Mouse (Mus musculus) adipocyte (in vitro differentiated cells): ENCODE data around the gene Il4.
A peak's percentile ranks its signal among the peaks of the same experiment; 100 is the strongest.

Experiments
- DNase-seq: peaks from one replicate; pipeline ENCODE4 v3.0.0-alpha.2; 2016; ENCODE audit warnings: low spot score

Gene Il4

DNA sequence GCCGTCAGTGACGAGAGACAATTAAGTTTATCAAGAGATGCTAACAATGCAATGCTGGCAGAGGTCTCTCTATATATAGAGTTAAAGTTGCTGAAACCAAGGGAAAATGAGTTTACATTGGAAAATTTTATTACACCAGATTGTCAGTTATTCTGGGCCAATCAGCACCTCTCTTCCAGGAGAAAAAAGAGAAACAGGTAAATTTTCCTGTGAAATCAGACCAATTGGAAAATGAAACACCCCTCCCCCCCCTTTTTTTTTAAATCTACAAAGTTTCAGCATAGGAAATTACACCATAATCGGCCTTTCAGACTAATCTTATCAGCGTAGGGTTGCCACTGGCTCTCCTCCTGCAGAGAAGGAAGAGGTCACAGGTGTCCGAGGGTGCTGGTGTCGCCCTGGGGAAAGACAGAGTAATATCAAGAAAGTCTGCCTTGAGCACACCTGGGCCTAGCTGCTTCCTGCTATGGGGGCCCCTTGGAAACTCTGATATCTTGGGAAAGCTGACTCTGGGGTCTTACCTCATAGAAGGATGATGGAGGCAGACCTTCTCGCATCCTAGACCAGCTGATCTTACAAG lies at the start of gene Il4:
Il4 (minus strand) TSS at position 51 of the 580 bp plus-strand sequence.
- no peak for DNase-seq

DNA sequence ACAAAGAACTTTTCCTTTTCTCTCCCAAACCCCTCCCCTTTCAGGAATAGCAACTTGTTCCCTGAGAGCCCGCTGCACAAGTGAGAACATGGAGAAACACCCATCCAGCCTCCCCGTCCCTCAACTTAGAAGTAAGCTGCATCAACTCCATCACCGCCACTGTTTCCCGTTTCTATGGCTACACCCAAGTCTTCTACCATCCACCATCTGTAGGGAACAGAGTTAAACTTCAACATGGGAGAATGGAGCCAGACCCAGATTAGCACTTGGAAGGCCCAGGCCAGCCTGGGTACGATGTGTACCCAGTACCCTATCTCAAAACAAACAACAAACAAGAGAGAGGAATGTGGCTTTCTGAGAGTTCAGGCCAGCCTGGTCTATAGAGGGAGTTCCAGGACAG lies 45.6 kb upstream of the Il4 start:
- no peak for DNase-seq

DNA sequence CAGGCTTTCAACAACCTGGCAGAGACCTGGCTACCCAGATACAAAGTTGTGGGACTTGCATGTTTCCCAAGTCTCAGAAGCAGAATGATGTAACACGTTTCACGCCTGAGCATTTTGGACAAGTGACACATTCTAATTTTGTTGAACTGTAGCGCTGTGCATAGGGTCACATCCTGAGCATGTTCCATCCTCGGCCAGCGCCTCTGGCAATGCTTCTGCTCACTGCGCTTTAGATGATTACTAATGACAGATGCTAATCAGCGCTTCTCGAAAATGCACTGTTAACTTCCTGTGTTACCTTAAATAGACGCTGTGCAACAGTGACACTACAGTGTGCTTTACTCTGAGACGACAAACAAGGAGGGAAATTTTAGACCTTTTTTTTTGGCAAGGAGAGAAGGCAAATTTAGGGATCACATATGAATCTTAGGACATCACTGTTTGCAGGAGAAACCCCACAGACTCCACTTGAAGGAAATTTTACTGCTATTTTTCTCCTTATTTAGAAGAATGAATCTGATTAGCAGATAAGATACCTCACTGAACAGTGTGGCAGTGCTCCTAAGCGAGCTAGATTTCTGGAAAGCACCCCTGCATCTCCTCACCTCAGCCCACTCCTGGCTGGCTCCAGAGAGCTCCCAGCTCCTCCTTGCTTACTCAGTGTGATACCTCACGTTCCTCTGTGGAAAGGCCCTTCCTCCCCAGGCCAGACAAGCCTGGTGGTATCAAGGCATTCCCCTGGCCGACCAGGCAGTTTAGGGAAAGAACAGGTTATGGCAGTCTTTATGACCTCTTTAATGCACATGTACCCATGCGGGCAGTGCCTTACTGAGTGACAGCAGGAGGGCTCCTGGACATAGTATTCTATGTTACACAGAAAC lies 44.6 kb upstream of the Il4 start:
- no peak for DNase-seq

DNA sequence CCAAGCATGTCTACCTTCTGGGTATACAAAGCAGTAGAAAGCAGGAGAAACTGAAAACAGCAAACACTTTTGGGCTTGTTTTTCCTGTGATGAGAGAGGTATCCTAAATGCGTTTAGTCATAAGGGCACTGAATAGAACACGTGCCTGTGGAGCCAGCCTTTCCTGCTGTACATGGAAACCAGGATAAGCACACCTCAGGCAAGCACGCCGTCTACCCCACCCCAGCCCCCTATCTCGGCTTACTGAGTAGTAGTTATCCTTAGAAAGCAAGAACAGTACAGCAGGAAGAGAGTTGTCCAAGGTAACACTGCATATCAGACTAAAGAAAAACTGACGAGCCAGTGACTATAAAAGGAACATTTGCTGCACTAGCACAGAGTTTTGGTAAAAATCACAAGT lies 39.4 kb upstream of the Il4 start:
- no peak for DNase-seq

DNA sequence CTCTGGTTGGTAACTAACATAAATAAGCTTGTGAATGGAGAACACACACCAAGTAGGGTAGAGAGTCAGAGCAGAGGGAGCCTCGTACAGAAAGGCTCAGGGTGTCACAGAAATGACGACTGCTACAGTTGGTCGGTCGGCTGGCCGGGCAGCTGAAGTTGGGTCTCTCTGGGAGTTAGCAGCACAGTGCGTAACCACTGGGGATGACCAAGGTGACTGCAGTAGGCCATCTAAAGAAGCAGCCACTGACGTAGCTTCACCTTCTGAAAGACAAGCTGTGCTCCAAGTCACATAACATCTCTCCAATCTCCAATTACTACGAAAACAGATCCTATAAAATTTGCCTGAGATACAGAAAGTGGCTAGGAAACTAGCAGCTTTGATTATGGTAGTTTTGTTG lies 38.9 kb upstream of the Il4 start:
- DNase-seq, result no peak

DNA sequence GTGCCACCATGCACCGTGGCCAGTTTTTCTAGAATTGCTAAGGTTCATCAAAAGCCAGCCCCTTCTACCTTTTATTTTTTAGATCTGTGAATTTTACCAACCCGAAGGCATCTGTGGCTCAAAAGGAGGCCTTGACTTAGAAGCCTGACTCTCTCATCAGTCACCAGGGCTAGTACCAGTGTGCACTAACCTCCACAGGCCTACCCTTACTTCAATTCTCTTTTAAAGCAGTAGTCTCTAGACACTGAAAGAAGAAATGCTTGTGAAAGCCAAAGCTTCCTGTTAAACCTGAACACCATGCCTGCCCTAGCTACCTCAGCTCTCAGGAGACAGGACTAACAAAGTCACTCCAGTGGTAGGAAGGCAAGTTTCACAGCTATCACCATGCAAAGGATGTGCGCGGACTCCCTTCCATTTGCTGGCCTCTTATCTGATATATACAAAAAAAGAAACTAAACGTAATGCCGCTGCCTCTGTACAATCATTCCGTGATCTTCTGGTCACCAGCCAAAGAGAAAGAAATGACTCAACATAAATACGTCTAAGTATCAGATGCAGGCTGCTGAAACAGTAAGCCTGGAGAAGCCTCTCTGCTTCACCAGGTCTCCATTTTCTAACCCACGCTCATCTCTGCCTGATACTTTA lies 38.2 kb upstream of the Il4 start:
- no peak for DNase-seq

DNA sequence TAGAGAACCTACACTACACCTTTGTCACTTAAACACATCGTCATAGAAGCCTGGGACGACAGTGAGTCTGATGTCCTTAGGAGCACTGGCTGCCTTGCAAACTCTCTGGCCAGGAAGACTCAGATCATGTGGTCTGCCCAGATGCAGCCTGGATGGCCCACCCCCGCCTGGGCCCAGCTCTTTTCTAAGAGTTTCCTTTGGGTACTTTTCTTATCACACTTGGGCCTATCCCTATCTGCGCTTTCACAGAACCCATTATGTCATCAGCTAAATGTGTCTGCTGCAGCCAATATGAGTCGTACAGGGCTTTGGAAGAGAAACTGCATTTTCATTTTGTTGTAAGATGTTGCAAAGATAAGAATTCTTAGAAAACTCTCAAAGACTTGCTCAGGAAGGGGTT lies 36.6 kb upstream of the Il4 start:
- no peak for DNase-seq

DNA sequence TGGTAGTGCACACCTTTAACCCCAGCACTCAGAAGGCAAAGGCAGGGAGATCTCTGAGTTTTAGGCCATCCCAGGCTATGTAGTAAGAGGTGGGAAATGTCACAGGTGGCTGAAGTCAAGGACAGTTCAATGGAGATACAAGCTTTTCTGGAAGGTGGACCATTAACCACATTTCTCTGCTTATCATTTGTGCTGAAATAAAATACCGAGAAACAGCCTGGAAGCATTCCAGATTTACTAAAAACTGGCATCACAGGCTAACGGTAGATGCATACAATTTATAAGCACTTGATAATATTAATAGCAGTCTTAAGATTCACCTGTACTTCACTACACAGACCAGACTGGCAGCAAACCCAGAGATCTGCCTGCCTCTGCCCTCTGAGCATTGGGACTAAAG lies 34.0 kb upstream of the Il4 start:
- no peak for DNase-seq

DNA sequence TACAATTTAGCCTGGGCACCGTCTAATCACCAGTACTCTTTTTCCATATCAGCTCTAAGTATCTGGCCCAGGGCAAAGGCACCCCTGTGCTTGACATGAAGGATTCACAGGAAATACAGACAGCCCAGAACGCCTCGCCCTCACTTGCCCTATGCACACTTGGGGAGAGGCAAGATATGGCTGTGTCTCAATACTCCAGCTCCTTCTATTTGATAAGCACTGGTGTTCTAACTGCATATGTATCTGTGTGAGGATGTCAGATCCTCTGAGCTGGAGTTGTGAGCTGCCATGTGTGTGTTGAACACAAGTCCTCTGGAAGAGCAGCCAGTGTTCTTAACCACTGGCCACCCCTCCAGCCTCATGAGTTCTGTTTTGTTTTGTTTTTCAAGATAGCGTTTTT lies 33.0 kb upstream of the Il4 start:
- no peak for DNase-seq

DNA sequence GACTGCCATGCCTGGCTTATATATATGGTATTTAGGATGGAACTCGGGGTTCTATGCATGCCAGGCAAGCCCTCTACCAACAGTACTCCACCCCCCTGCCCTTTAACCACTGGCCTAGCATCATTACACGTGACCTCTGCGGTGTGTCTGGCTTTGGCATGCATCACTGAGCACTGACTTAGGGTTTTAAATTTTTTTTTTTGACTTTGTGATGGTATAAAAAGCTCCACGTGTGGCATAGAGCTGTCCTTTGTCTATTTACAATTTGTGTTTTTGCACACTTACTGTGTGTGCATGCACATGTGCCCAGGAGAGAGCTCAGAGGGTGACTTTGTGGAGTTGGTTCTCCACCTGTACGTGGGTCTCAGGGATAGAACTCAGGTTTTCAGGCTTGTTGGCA lies 25.5 kb upstream of the Il4 start:
- DNase-seq, result no peak

DNA sequence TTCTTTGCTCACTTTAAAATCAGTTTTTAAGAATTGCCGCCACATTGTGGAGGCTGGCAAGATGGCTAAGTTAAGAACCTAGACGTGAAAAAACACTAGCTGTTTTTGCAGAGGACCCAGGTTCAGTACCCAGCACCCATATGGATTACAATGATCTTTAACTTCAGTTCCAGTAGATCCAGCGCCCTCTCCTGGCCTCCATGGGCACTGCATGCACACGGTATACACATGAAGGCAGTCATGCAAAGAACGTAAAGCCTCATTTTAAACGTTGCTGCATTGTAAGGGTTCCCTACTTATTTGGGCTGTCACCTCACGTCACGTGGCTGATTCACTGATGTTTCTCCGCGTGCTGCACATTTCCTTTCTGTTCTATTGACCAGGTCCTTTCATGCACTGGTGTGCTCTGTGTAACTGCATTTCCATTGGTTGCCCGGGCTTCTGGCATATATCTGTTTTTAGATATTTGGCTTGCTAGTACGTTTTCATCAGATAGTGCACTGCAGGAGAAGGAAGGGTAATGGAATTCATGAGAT lies 24.3 kb upstream of the Il4 start:
- DNase-seq, result no peak

DNA sequence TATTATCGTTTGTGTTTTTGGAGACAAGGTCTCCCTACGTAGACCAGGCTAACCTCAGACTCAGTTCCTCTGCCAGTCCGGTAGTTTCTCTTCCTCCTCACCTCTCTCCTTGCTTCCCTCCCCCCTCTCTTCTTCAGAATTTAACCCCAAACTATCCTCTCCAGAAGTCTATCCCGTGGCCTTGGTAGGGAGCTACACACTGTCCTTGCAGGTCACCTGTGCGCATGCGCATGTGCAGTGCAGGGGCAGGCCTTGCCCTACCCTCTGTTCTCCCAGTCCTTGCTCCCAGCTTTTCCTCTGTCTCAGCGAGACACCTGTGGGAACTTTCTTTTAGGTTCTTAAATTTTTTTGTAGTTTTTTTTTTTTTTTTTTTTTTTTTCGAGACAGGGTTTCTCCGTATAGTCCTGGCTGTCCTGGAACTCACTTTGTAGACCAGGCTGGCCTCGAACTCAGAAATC lies 19.4 kb upstream of the Il4 start:
- no peak for DNase-seq

DNA sequence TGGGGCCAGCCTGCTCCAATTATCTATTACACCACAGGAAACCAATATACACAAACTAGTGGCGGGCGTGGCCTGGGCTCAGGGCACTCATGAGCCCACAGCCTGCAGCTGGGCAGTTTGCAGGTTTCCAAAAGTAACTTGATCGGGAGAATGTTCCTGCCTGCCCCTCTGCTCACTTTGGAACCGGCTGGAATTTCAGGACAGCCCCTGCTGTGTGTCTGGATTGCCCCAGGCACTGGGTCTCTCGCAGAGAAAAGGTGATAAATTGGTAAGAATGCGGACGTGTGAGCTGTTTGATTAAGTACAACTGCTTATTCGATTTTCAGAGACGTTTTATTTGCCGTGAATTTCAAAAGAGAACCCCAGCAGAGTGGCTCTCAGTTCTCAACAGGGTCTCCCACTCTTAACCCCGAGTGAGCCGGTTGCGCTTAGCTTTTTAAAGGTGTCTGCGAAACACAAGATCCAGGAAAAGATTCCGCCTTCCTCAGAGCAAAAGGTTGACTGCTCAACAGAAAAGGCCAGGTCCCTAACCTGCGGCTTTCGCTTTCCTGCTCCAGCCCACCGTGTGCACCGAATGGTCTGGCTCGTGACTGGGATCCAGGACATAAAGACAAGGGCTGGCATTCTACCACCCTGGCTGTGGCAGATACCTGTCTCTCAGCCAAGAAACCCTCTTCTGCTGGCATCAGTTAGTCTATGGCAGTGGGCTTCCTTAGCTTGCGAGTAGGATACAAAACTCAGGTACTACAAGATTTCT lies 18.8 kb upstream of the Il4 start:
- DNase-seq, result no peak

DNA sequence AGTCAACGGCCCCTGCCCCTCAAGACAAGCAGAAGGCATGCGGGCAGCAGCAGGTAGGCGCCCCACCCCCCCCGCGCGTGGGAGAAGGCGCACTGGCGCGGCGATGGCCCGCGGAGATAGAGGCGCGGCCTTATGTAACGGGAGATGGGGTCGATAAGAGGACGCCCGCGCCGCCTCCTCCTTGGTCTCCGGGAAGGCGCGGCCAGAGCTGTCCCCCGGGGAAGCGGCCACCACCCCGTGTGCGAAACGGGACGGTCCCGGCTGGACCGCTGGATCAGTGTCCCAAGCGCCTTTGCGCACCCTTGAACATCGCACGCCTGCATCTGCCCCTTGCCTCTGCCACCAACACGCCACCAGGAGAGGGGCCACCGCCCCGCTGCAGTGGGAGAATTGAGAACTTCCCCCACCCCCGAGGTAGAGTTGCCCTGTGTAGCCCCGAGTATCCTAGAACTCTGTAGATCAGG lies 17.7 kb upstream of the Il4 start:
- DNase-seq, result no peak

DNA sequence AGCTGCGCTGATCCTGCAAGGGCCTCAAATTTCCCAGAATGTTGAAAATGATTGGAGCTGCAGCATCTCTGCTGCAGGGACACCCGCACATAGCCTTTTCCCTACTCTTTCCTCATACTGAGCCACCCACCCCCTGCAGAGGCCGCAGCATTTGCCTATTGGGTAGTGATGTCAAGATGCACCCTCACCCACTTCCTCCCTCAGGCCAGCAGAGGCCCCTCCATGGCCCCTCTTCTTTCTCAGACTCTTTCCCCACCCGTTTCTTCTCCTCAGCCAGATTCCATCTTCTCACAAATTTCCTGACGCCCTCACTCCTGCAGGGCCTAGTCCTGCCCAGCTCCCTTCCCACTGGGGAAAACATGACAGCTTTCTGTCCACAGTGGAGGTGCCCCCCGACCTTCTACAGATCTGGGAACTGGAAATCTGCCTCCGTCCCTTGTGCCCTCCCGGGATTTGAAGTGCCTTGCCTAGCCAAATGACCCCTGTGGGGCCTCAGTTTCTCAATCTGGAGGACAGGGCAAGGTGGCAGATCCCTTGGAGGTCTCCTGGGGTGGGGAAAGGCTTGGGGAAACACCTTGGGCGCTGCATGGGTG lies 17.2 kb upstream of the Il4 start:
- peak; percentile 49 for DNase-seq

DNA sequence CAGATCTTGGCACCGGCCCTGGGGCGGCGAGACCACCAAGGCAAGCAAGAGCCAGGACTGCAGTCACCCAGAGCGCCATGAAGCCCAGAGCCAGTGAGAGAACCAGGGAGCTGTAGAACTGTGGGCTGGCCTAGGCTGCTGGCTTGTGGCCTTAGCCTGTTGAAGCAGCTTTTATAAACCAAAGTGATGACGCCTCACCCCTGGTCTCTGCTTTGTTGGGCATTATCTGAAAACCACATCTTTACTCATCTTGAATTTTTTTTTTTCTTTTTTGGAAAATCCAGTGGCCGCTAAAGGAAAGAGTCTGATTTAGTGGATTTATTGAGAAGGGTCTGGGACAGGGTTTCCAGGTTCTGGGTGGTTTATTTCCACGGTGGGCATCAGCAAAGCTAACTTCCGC lies 16.1 kb upstream of the Il4 start, which contains the start of gene Il13:
Il13 (minus strand) TSS at position 147 of the 400 bp plus-strand sequence.
- no peak for DNase-seq

DNA sequence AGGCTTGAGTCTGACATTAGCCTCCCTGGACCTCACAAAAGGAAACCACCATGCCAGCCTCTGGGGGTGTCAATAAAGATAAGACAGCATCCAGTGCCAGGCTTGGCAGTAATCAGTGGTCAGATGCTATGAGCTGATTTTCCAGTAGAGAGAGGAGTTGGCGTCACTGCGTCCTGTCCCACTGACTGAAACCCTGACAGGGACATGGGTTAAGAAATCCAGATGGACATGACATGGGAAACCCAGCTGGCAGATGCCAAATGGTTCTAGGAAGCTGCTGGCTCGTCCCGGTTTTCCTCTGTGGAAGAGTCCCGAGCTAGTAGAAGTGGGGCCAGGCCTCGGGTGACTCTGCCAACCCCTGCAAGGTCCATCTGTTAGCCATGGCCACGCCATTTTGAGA lies 15.2 kb upstream of the Il4 start:
- peak; percentile 60 for DNase-seq

DNA sequence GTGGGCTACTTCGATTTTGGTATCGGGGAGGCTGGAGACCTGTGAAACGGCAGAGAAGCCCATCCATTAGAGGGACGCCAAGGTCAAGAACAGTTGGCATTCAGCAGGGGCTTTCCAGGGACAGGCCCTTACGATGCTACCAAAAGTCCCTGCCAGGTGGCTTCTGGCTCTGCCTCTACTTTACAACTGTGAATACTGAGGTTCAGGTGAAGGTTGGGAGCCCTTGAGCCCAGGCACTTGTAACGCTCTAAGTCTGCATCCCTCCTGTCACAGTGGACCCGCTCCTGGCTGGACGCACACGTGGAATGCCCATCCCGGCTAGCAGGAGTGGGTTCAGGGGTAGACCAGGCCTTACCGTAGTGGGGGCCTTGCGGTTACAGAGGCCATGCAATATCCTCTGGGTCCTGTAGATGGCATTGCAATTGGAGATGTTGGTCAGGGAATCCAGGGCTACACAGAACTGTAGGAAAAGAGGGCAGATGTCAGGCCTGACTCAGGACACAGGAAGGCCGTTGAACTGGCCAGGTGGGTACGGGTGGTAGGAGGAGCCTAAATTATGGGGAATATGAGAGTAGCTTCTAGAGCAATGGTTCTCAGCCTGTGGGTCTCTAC lies 13.8 kb upstream of the Il4 start:
- DNase-seq, result peak; percentile 40

DNA sequence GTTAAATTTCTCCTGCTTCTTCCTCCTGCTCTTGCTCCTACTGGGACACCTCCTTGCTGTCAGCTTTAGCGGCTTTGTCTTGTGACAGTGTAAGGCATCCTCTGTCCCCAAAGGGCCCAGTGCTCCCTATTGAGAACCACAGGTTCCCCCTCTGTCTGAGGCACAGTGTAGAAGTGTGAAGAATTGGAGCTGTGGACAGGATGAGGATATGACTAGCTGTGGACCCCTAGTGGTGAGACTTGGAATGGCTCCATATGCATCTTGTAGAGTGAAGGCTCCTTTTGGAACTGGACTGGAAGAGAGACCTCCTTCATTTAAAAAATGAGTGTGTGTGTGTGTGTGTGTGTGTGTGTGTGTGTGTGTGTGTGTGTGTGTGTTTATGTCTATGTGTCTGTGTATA lies 9.4 kb upstream of the Il4 start:
- DNase-seq, result peak; percentile 86

DNA sequence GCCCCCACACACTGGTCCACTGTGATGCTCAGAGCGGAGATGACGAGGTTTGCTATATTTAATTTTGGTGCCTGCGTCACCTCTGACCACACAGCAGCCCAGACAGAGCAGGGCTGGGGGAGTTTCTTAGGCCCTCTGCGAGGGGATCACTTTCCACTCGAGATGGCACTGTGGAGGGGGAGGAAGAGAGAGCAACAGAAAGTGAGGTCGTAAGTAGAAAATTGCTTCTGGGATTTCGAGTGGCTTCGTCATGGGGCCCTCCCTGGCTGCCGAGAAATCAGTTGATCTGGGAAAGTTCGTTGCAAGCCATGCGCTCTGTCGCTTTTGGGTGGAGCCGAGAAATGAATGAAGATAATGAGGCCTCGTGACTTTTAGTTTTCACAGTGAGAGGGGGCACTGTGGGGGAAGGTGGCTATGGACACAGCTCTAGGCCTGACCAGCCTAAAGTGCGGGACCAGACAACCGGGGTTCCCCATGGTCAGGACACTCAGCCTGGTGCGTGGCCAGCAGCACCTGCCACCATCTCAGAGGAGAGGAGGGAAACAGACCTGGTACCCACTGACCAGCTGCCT lies 8.4 kb upstream of the Il4 start:
- no peak for DNase-seq

DNA sequence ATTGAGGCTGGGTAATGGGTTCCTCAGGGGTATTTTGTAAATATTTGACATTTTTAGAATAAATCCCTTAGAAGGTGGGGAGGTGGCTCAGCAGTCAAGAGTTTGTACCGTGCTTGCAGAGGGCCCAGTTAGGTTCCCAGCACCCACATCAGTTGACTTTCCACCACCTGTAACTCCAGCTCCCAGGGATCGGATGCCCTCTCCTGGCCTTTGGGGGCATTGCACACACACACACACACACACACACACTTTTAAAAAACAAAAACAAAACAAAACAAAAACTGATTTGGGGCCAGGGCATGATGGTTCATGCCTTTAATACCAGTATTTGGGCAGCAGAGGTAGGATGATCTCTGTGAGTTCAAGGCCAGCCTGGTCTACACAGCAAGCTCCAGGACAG lies 5.7 kb upstream of the Il4 start:
- no peak for DNase-seq
